Mouse (Mus musculus): Measurements from ENCODE around the gene Aldh3b2. TPM values are rescaled to one million over a fixed set of nuclear protein-coding genes. Genes with fewer than 3 reads are reported as not detected.

The Aldh3b2 gene
- polyA plus RNA-seq, 1 experiment: not detected

- peaks cover 54% of the 10 kb centered on the region for H3K4me1 ChIP-seq
- H3K27me3 ChIP-seq (replicated peaks): peaks cover 39% of the 10 kb centered on the region
- H3K4me3 ChIP-seq (replicated peaks): peak within 1 kb of the TSS; percentile 78
- no peaks in the 10 kb centered on the region for H3K36me3 ChIP-seq (replicated peaks; ENCODE audit: low read length)
- 0 out of 2 replicates have a peak, but pooled peaks cover 3% of the 10 kb centered on the region for H3K9me3 ChIP-seq
- TF ChIP-seq FLI1 (IDR thresholded peaks at IDR 0.05; ENCODE audit: low read length): no peak
- no peak for TF ChIP-seq GATA1 (IDR thresholded peaks at IDR 0.05; ENCODE audit: borderline replicate concordance, low read length)
Observed at GRCm38 (mm10) chr19:3929211-3929941, 42.8 kb upstream of the Aldh3b2 start, which contains the start of gene Aldh3b1. Aldh3b1 (minus strand) TSS chr19:3929808.

DNA sequence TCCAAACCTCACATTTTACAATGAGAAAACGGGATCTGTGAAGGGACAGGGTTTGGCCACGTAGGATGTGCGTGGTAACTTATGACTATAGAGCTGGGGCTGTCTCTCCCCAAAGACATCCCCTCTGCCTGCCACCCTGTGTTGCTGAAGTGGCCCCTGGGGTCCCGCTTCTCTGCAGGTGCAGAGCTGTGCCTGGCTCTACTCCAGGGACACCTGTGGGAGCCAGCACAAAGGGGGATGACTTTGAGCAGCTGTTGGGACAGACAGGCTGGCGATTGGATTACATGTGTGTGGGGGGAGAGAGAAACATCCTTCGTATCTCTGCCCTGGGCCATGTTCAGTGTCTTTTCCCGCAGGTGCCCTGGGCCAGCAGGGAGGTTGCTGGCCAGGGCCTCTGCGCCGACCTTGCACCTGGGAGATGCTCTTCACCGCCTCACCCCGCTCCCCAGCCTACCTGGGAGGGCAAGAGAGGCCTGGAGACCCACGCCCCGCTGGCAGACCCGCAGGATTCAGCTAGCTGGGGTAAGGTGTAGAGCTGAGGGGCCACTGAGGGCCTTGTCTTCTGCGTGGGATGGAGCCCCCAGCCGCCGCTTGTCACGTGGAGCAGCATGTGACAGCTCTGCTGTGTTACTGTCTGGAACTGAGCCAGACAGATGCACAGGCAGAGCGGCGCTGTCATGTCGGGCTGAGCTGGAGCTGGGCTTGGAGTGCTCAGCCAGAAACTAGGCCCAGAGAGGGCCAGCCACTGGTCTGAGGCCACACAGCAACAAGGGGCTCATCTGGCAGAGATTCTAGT is 41.7 kb upstream of the Aldh3b2 start:
- no peak overlapping the region for H3K4me3 ChIP-seq (replicated peaks)
- H3K36me3 ChIP-seq (replicated peaks; ENCODE audit: low read length): no peaks in the 10 kb centered on the region
- H3K27me3 ChIP-seq (replicated peaks): peaks cover 38% of the 10 kb centered on the region
- 0 out of 2 replicates have a peak, but pooled peaks cover 3% of the 10 kb centered on the region for H3K9me3 ChIP-seq
- TF ChIP-seq FLI1 (IDR thresholded peaks at IDR 0.05; ENCODE audit: low read length) (no peak), GATA1 (IDR thresholded peaks at IDR 0.05; ENCODE audit: borderline replicate concordance, low read length) (no peak)
- peaks cover 54% of the 10 kb centered on the region for H3K4me1 ChIP-seq

DNA sequence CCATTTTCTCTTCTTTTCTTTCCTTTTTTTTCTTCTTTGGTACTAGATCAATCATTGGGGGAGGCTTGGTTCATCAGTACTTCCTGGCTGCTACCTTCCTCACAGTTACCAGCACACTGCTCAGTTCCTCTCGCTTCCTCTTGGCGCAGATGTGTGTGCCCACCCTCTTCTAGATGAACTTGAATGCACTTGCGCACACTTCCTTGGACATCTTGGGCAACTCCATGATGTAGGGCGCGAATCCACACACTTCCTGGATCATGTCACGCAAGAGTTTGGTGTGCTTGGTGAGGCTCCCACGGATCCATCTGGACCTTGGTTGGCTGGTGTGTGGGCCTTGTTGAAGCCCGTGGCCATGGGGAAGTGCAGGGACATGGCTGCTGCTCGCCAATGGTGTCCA is 40.4 kb upstream of the Aldh3b2 start:
- Histone ChIP-seq H3K9me3 (0 out of 2 replicates have a peak, but pooled peaks cover 3% of the 10 kb centered on the region), H3K4me3 (replicated peaks) (no peak overlapping the region), H3K36me3 (replicated peaks; ENCODE audit: low read length) (no peaks in the 10 kb centered on the region), H3K4me1 (peaks cover 56% of the 10 kb centered on the region), H3K27me3 (replicated peaks) (peaks cover 34% of the 10 kb centered on the region)
- TF ChIP-seq GATA1 (IDR thresholded peaks at IDR 0.05; ENCODE audit: borderline replicate concordance, low read length) (no peak), FLI1 (IDR thresholded peaks at IDR 0.05; ENCODE audit: low read length) (no peak)

- H3K4me1 ChIP-seq: peaks cover 38% of the 10 kb centered on the region
- H3K4me3 ChIP-seq (replicated peaks): peak within 1 kb of the TSS; percentile 95
- H3K9me3 ChIP-seq: no peaks in the 10 kb centered on the region
- peaks cover 18% of the 10 kb centered on the region for H3K27me3 ChIP-seq (replicated peaks)
- TF ChIP-seq GATA1 (IDR thresholded peaks at IDR 0.05; ENCODE audit: borderline replicate concordance, low read length): no peak
- TF ChIP-seq FLI1 (IDR thresholded peaks at IDR 0.05; ENCODE audit: low read length): no peak
- H3K36me3 ChIP-seq (replicated peaks; ENCODE audit: low read length): no peaks in the 10 kb centered on the region
Observed at GRCm38 (mm10) chr19:3935032-3935895, 36.9 kb upstream of the Aldh3b2 start, which contains the start of gene Unc93b1. Unc93b1 (plus strand) TSS chr19:3935186.

- H3K9me3 ChIP-seq: no peaks in the 10 kb centered on the region
- H3K4me1 ChIP-seq: peaks cover 38% of the 10 kb centered on the region
- TF ChIP-seq FLI1 (IDR thresholded peaks at IDR 0.05; ENCODE audit: low read length): no peak
- TF ChIP-seq GATA1 (IDR thresholded peaks at IDR 0.05; ENCODE audit: borderline replicate concordance, low read length): no peak
- no peaks in the 10 kb centered on the region for H3K36me3 ChIP-seq (replicated peaks; ENCODE audit: low read length)
- peaks cover 11% of the 10 kb centered on the region for H3K27me3 ChIP-seq (replicated peaks)
- H3K4me3 ChIP-seq (replicated peaks): peak overlapping the region; percentile 95
Observed at GRCm38 (mm10) chr19:3935896-3936850, 36.0 kb upstream of the Aldh3b2 start.

GRCm38 (mm10) chr19:3942315-3942714 is 29.8 kb upstream of the Aldh3b2 start:
- TF ChIP-seq GATA1 (IDR thresholded peaks at IDR 0.05; ENCODE audit: borderline replicate concordance, low read length) (no peak), FLI1 (IDR thresholded peaks at IDR 0.05; ENCODE audit: low read length) (no peak)
- Histone ChIP-seq H3K27me3 (replicated peaks) (peaks cover 2% of the 10 kb centered on the region), H3K4me3 (replicated peaks) (no peak overlapping the region), H3K9me3 (no peaks in the 10 kb centered on the region), H3K36me3 (replicated peaks; ENCODE audit: low read length) (peaks cover 23% of the 10 kb centered on the region), H3K4me1 (peaks cover 39% of the 10 kb centered on the region)

GRCm38 (mm10) chr19:3942986-3943735 is 29.0 kb upstream of the Aldh3b2 start:
- TF ChIP-seq FLI1 (IDR thresholded peaks at IDR 0.05; ENCODE audit: low read length) (no peak), GATA1 (IDR thresholded peaks at IDR 0.05; ENCODE audit: borderline replicate concordance, low read length) (no peak)

More at GRCm38 (mm10) chr19:3942986-3943735, 29.0 kb upstream of the Aldh3b2 start:
- Histone ChIP-seq H3K4me1 (peaks cover 39% of the 10 kb centered on the region), H3K4me3 (replicated peaks) (peak overlapping the region; percentile 77), H3K27me3 (replicated peaks) (peaks cover 2% of the 10 kb centered on the region), H3K9me3 (no peaks in the 10 kb centered on the region), H3K36me3 (replicated peaks; ENCODE audit: low read length) (peaks cover 29% of the 10 kb centered on the region)
